Mouse (Mus musculus) lung, embryonic 16.5 days (tissue): ENCODE results near the gene Tbc1d22a. TPM values are rescaled to one million over a fixed set of nuclear protein-coding genes. Genes with fewer than 3 reads are reported as not detected.
"Not testable (repeated sequence)": the region's sequence is repeated elsewhere in the genome, so short reads cannot be mapped to it uniquely, and the experiment has no call there.

Source experiments
- ATAC-seq: fragments of 200-750 bp; cut with Nextera tagmentation; 2 replicates; pipeline ENCODE4 v1.8.0; 2017; ENCODE audit warnings: low read depth, mild to moderate bottlenecking, moderate library complexity
- H3K27ac ChIP-seq: fragments of 300-500 bp; sonication (generic); 2 replicates; pipeline ENCODE4 v1.5.1; 2014; ENCODE audit warnings: mild to moderate bottlenecking, control low read depth, low read length
- H3K27me3 ChIP-seq: fragments of 300-500 bp; sonication (generic); 2 replicates; pipeline ENCODE4 v1.6.1; 2014; ENCODE audit warnings: low read depth, low read length, mixed read lengths; ENCODE audit not compliant: control insufficient read depth, insufficient read depth
- H3K36me3 ChIP-seq: fragments of 300-500 bp; sonication (generic); 2 replicates; pipeline ENCODE4 v1.6.1; 2014; ENCODE audit warnings: low read length; ENCODE audit not compliant: control insufficient read depth, insufficient read depth
- H3K4me1 ChIP-seq: fragments of 300-500 bp; sonication (generic); replicated peaks from 2 replicates; pipeline ENCODE4 v1.6.1; 2014; ENCODE audit warnings: low read length, mixed read lengths; ENCODE audit not compliant: control insufficient read depth, insufficient read depth
- H3K4me2 ChIP-seq: fragments of 300-500 bp; sonication (generic); 2 replicates; pipeline ENCODE4 v1.6.1; 2014; ENCODE audit warnings: low read depth, low read length, control low read depth
- H3K4me3 ChIP-seq: fragments of 300-500 bp; sonication (generic); 2 replicates; pipeline ENCODE4 v1.5.1; 2014; ENCODE audit warnings: mild to moderate bottlenecking, low read length, control low read depth
- H3K9ac ChIP-seq: fragments of 300-500 bp; sonication (generic); 2 replicates; pipeline ENCODE4 v1.6.1; 2014; ENCODE audit warnings: low read length, control low read depth
- H3K9me3 ChIP-seq: fragments of 300-500 bp; sonication (generic); 2 replicates; pipeline ENCODE4 v1.6.1; 2016; ENCODE audit warnings: low read length; ENCODE audit not compliant: control insufficient read depth
- WGBS: fragments of 180-500 bp; shearing (Covaris S2); extraction: QIAGEN DNeasy Blood & Tissue Kit; methylation state at CpG from one replicate; pipeline ENCODE4 v1.1.7; 2014; 5-methylcytosine and 5-hydroxymethylcytosine counted together
- polyA plus RNA-seq: library from polyadenylated mRNA; unstranded; fragments of >200 nt; fragmentation: Nextera tagmentation; extraction: Ambion mirVana; gene quantifications from 2 replicates; pipeline ENCODE4 v1.2.1, GENCODE M21; 2015

Gene Tbc1d22a
- polyA plus RNA-seq, 1 experiment from 2014 or later = 13.6 TPM

GRCm38 (mm10) chr15:86171316-86171715 is 42.9 kb upstream of the Tbc1d22a start:
- H3K4me3 ChIP-seq = no peak overlapping the region
- no peak overlapping the region for H3K9ac ChIP-seq
- 71% methylated on average over 12 of the region's 12 CpGs for WGBS
- no peaks in the 10 kb centered on the region for H3K9me3 ChIP-seq
- H3K4me1 ChIP-seq = peaks cover 59% of the 10 kb centered on the region
- no peak overlapping the region for H3K4me2 ChIP-seq
- ATAC-seq = no peak
- H3K27me3 ChIP-seq = no peaks in the 10 kb centered on the region
- H3K27ac ChIP-seq = no peak overlapping the region
- H3K36me3 ChIP-seq = no peaks in the 10 kb centered on the region; the same call in 1 of the 2 replicates

DNA sequence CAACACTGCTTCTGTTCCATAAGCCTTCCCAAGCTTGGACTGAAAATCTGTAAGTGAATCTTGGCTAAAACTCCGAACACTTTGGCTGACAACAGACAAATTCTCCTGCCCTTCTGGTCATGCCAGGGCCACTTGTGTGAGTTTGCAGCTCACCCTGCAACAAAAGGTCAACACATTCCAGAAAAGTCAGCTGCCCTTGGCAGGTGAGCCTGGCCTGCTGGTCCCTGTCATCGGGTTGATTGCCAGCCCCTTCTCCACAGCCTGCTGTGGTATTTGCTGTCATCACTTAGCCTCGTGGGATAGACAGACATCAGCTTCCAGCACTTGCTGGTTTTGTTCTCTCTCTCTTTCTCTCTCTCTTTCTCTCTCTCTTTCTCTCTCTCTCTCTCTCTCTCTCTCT is 42.1 kb upstream of the Tbc1d22a start:
- Histone ChIP-seq H3K9ac (no peak overlapping the region), H3K27me3 (no peaks in the 10 kb centered on the region), H3K4me3 (no peak overlapping the region), H3K9me3 (no peaks in the 10 kb centered on the region), H3K4me2 (no peak overlapping the region), H3K36me3 (no peaks in the 10 kb centered on the region; the same call in 1 of the 2 replicates), H3K27ac (no peak overlapping the region), H3K4me1 (peaks cover 67% of the 10 kb centered on the region)
- 35% methylated on average over 3 of the region's 3 CpGs for WGBS
- ATAC-seq = no peak

DNA sequence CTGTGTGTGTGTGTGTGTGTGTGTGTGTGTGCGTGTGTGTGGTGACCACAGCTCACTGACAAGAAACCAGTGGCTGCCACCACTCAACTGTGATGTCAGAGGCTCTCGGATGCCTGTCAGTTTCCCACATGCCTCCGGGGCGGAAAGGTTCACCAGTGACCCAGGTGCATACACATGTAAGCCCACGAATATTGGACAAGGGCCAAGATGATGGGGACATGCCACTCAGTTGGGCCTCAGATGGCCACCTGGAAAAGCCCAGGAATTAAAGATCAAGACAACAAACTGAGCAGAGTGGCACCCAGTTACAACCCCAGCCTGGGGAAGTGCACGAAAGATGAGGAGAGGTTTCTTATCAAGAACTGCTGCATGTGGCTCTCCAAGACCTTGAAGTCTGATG is 41.7 kb upstream of the Tbc1d22a start:
- Histone ChIP-seq H3K27ac (no peak overlapping the region), H3K9ac (no peak overlapping the region), H3K27me3 (no peaks in the 10 kb centered on the region), H3K9me3 (no peaks in the 10 kb centered on the region), H3K36me3 (no peaks in the 10 kb centered on the region; the same call in 1 of the 2 replicates), H3K4me3 (no peak overlapping the region), H3K4me1 (peaks cover 69% of the 10 kb centered on the region), H3K4me2 (no peak overlapping the region)
- no peak for ATAC-seq
- WGBS = 58% methylated on average over 6 of the region's 6 CpGs

GRCm38 (mm10) chr15:86173136-86173985 is 40.9 kb upstream of the Tbc1d22a start:
- no peak overlapping the region for H3K27ac ChIP-seq
- ATAC-seq = no peak
- no peaks in the 10 kb centered on the region for H3K27me3 ChIP-seq
- 37% methylated on average over 16 of the region's 16 CpGs for WGBS
- no peaks in the 10 kb centered on the region for H3K9me3 ChIP-seq
- H3K36me3 ChIP-seq = no peaks in the 10 kb centered on the region; the same call in 1 of the 2 replicates
- no peak overlapping the region for H3K4me3 ChIP-seq
- no peak overlapping the region for H3K9ac ChIP-seq
- peaks cover 67% of the 10 kb centered on the region for H3K4me1 ChIP-seq
- no peak overlapping the region for H3K4me2 ChIP-seq

- no peak overlapping the region for H3K9ac ChIP-seq
- H3K27me3 ChIP-seq = no peaks in the 10 kb centered on the region
- no peak overlapping the region for H3K4me2 ChIP-seq
- 82% methylated on average over 3 of the region's 3 CpGs for WGBS
- no peaks in the 10 kb centered on the region for H3K9me3 ChIP-seq
- no peak overlapping the region for H3K27ac ChIP-seq
- ATAC-seq = no peak
- peaks cover 53% of the 10 kb centered on the region for H3K4me1 ChIP-seq
- no peak overlapping the region for H3K4me3 ChIP-seq
- no peaks in the 10 kb centered on the region; the same call in 1 of the 2 replicates for H3K36me3 ChIP-seq
Observed at GRCm38 (mm10) chr15:86175253-86176050, 38.8 kb upstream of the Tbc1d22a start.

GRCm38 (mm10) chr15:86176166-86176565 is 38.1 kb upstream of the Tbc1d22a start:
- no peaks in the 10 kb centered on the region for H3K27me3 ChIP-seq
- H3K4me3 ChIP-seq = no peak overlapping the region
- H3K36me3 ChIP-seq = no peaks in the 10 kb centered on the region; the same call in 1 of the 2 replicates
- peaks cover 53% of the 10 kb centered on the region for H3K4me1 ChIP-seq
- H3K27ac ChIP-seq = peak overlapping the region; percentile 93; the same call in 1 of the 2 replicates
- H3K9ac ChIP-seq = no peak overlapping the region
- H3K9me3 ChIP-seq = no peaks in the 10 kb centered on the region
- 66% methylated on average over 10 of the region's 10 CpGs for WGBS
- H3K4me2 ChIP-seq = no peak overlapping the region
- ATAC-seq = no peak

DNA sequence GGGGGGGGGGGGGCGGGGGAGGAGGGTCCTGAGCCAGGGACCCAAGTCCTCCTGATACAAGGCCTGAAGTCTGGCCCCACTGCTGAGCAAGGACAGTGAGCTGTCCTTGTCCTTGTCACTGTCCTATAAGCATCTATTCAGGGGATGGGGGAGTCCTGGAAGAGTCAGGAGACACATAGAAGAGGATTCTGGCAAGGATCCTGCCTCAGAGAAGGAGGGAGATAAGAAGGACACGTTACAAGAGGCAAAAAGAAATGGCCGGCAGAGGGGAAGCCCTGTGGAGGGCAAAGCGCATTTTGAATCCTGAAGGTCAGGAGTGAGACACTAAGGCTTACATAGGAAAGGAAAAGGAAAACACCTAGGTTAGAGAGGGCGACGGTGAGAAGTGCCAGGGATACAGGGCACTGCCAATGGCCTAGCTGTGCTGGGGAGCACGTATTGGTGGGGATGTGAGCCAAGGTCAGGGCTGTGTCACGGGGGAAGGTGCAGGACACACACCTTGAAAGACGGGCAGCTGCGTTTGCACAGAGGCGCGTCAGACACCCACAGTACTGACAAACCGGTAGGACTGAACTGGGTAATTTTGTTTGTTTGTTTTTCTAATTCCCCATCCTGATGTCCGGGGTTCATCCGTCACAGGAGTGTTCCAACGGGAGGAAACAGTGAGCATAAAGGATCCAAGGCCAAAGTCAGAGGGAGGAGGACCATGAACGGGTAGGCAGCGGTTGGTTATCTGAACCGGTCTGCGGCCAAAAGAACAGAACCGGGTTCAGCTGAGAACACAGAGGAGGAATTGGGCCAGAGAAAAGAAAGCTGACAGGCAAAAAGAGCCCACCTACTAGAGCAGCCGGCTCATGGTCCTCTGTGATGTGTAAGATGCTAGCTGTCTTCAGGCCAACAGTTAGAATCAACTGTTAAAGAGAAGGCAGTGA is 37.2 kb upstream of the Tbc1d22a start:
- WGBS = 38% methylated on average over 21 of the region's 22 CpGs
- ATAC-seq = peak; percentile 87; the same call in 1 of the 2 replicates
- Histone ChIP-seq H3K4me2 (peak overlapping the region; percentile 29; the same call in 1 of the 2 replicates), H3K9ac (peak overlapping the region; percentile 28; the same call in 1 of the 2 replicates), H3K9me3 (no peaks in the 10 kb centered on the region), H3K27me3 (no peaks in the 10 kb centered on the region), H3K36me3 (no peaks in the 10 kb centered on the region; the same call in 1 of the 2 replicates), H3K4me3 (no peak overlapping the region), H3K4me1 (peaks cover 54% of the 10 kb centered on the region), H3K27ac (peak overlapping the region; percentile 93)

DNA sequence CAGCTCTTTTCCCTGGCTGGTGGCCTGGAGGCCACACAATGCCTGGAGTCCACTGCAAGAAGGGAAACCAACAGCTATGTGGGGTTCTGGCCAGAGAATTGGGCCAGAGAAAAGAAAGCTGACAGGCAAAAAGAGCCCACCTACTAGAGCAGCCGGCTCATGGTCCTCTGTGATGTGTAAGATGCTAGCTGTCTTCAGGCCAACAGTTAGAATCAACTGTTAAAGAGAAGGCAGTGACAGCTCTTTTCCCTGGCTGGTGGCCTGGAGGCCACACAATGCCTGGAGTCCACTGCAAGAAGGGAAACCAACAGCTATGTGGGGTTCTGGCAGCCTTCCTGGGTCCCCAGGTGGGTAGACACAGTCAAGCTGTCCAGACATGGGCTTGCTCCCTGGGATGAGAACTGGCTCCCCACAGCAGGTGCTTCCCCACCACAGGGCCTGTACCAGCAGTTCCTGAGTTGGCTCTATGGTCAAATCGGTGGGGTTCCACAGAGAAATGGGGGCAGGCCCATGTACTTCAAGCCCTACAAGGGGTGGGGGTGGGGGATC is 36.5 kb upstream of the Tbc1d22a start:
- ATAC-seq = peak; percentile 88
- not testable (repeated sequence) for H3K36me3 ChIP-seq

More for the DNA sequence above, 36.5 kb upstream of the Tbc1d22a start:
- H3K9ac ChIP-seq, H3K9me3 ChIP-seq, H3K27me3 ChIP-seq, H3K4me2 ChIP-seq, H3K4me3 ChIP-seq: not testable (repeated sequence)
- WGBS = 50% methylated on average over 2 of the region's 2 CpGs
- Histone ChIP-seq H3K4me1 (peaks cover 57% of the 10 kb centered on the region), H3K27ac (peak overlapping the region; percentile 62)
